Mouse (Mus musculus) liver, embryonic 11.5 days (tissue): ENCODE data around the gene Tti1. TPM values are rescaled to one million over a fixed set of nuclear protein-coding genes. Genes with fewer than 3 reads are reported as not detected.
A peak's percentile ranks its signal among the peaks of the same experiment; 100 is the strongest.

ENCODE experiments used
- ATAC-seq: fragments of 200-750 bp; cut with Nextera tagmentation; replicated peaks from 2 replicates; pipeline ENCODE4 v1.8.0; 2017; ENCODE audit warnings: moderate number of reproducible peaks, mild to moderate bottlenecking, moderate TSS enrichment, moderate library complexity; ENCODE audit not compliant: low FRiP score
- DNase-seq: peaks from one replicate; pipeline ENCODE4 v3.0.0-alpha.2; 2017; ENCODE audit warnings: low spot score
- H3K27ac ChIP-seq: fragments of 300-500 bp; sonication (generic); 2 replicates; pipeline ENCODE4 v1.5.1; 2014; ENCODE audit warnings: mild to moderate bottlenecking, low read depth, low read length, control low read depth
- H3K27me3 ChIP-seq: fragments of 300-500 bp; sonication (generic); replicated peaks from 2 replicates; pipeline ENCODE4 v1.6.1; 2014; ENCODE audit warnings: low read length, mixed read lengths; ENCODE audit not compliant: control insufficient read depth, insufficient read depth
- H3K36me3 ChIP-seq: fragments of 300-500 bp; sonication (generic); 2 replicates; pipeline ENCODE4 v1.6.1; 2014; ENCODE audit warnings: mild to moderate bottlenecking, low read length, moderate library complexity, mixed read lengths; ENCODE audit not compliant: control insufficient read depth, insufficient read depth
- H3K4me1 ChIP-seq: fragments of 300-500 bp; sonication (generic); replicated peaks from 2 replicates; pipeline ENCODE4 v1.6.1; 2014; ENCODE audit warnings: low read length, mixed read lengths; ENCODE audit not compliant: control insufficient read depth, insufficient read depth
- H3K4me2 ChIP-seq: fragments of 300-500 bp; sonication (generic); 2 replicates; pipeline ENCODE4 v1.6.1; 2014; ENCODE audit warnings: mild to moderate bottlenecking, control low read depth, moderate library complexity
- H3K4me3 ChIP-seq: fragments of 300-500 bp; sonication (generic); 2 replicates; pipeline ENCODE4 v1.5.1; 2014; ENCODE audit warnings: low read depth, low read length, control low read depth
- H3K9ac ChIP-seq: fragments of 300-500 bp; sonication (generic); 2 replicates; pipeline ENCODE4 v1.6.1; 2014; ENCODE audit warnings: low read depth, low read length, control low read depth
- H3K9me3 ChIP-seq: fragments of 300-500 bp; sonication (generic); 2 replicates; pipeline ENCODE4 v1.6.1; 2016; ENCODE audit warnings: low read length, inconsistent platforms, mixed read lengths; ENCODE audit not compliant: control insufficient read depth
- WGBS: fragments of 180-500 bp; shearing (Covaris S2); extraction: QIAGEN DNeasy Blood & Tissue Kit; methylation state at CpG from one replicate; pipeline ENCODE4 v1.1.7; 2014; 5-methylcytosine and 5-hydroxymethylcytosine counted together
- polyA plus RNA-seq: library from polyadenylated mRNA; unstranded; fragments of >200 nt; fragmentation: Nextera tagmentation; extraction: Ambion mirVana; gene quantifications from 2 replicates; pipeline ENCODE4 v1.2.1, GENCODE M21; 2014

Tti1 gene
- 30.2 and 34.3 TPM in 2 replicates for polyA plus RNA-seq

DNA sequence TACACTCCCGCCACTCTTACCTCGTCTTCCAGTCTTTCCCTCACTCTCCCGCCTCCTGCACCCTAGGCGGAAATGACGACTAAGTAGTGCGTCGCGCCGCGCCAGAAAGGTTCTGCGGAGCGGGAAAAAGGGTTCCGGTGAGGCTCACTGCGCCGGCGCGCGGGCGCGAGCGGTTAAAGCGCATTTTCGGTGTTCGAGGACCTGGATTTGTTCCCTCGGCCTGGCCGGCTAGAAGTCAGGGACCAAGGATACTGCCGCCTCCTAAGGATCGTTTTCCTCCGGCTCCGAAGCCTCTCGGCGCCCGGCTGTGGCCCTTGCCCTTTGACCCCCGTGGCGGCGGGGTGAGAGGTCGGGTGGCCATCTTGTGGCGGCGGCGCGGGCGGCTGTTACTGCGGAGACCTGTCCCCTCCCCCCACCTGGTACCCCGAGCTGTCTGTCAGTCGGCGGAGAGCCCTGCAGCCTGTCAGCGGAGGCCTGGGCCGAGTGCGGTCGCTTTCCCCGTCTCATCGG is at the start of gene Tti1, which contains the start of gene Rprd1b:
Gene Tti1, minus strand, starts transcription at position 80 of the 510 bp plus-strand sequence.
Gene Rprd1b, plus strand, starts transcription at position 144 of the 510 bp plus-strand sequence.
- H3K9ac ChIP-seq = peak within 1 kb of the TSS; percentile 97
- H3K9me3 ChIP-seq = no peaks in the 10 kb centered on the region
- H3K4me1 ChIP-seq = peaks cover 33% of the 10 kb centered on the region
- peak within 1 kb of the TSS; percentile 81 for H3K4me2 ChIP-seq
- H3K4me3 ChIP-seq = peak within 1 kb of the TSS; percentile 98
- ATAC-seq (peak; percentile 89), DNase-seq (peak; percentile 95)
- no peaks in the 10 kb centered on the region; the same call in 1 of the 2 replicates for H3K36me3 ChIP-seq
- no peaks in the 10 kb centered on the region for H3K27me3 ChIP-seq
- H3K27ac ChIP-seq = peak within 1 kb of the TSS; percentile 93
- WGBS = under 1% methylated on average over 52 of the region's 52 CpGs

DNA sequence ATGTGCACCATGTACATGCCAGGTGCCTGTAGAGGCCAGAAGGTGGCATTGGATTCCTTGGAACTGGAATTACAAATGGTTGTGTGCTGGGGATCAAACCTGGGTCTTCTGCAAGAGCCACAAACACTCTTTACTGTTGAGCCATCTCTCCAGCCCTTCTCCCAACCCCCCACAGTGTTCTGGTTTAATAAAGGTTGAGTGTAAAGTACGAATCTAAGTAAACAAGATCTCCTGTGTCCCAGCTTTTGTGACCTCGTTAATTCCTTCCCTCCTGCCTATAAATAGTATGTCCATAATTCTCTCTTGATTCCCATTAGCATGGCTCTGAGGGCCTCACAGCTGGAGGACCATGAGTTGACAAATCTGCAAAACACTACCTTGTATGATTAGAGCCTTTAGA is 49.7 kb upstream of the Tti1 start:
- 78% methylated on average over 2 of the region's 2 CpGs for WGBS
- ATAC-seq = no peak
- peaks cover 30% of the 10 kb centered on the region for H3K36me3 ChIP-seq

DNA sequence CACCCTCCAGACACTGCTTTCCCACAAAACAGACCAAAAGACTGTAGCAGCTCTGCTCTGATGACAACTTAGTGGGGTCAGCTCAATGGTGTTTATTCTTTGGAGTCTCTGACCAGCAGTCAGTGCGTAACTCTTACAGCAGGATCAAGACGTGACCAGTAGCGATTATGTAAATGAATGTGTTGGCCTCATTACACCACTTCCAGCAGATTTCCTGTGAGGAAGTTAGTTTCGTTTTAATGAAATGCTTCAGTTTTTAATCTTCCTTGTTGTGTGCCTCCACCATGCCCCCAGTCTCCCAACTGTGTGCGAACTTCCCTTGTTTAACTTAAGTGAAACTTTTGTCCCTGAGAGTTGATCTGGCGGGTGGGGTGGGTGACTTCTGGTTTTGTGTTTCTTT is 48.5 kb upstream of the Tti1 start:
- Histone ChIP-seq H3K27ac (no peak overlapping the region), H3K4me1 (0 out of 2 replicates have a peak, but pooled peaks cover 5% of the 10 kb centered on the region), H3K9ac (no peak overlapping the region), H3K36me3 (peaks cover 38% of the 10 kb centered on the region), H3K4me2 (no peak overlapping the region), H3K9me3 (no peaks in the 10 kb centered on the region), H3K4me3 (no peak overlapping the region), H3K27me3 (no peaks in the 10 kb centered on the region)
- DNase-seq = no peak
- no peak for ATAC-seq
- 85% methylated on average over 6 of the region's 6 CpGs for WGBS

More for the DNA sequence above, 49.7 kb upstream of the Tti1 start:
- Histone ChIP-seq H3K4me2 (no peak overlapping the region), H3K9me3 (no peaks in the 10 kb centered on the region), H3K27me3 (no peaks in the 10 kb centered on the region), H3K4me3 (no peak overlapping the region), H3K9ac (no peak overlapping the region), H3K4me1 (0 out of 2 replicates have a peak, but pooled peaks cover 5% of the 10 kb centered on the region), H3K27ac (peak overlapping the region; percentile 23; the same call in 1 of the 2 replicates)
- DNase-seq = no peak

DNA sequence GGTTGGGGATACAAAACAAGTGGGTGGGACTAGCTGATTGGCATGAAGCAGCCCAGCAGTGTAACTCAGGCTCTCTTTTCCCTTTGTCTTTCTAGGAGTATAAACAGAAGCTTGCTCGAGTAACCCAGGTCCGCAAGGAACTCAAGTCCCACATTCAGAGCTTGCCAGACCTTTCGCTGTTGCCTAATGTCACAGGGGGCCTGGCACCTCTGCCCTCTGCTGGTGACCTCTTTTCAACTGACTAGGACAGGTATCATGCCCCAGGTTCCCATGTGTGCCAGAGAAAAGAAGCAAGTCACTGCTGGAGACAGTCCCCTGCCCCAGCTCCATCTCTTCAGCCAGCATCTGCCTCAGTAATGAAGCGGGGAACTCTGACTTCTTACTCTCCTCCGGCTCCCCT is 46.6 kb upstream of the Tti1 start:
- Histone ChIP-seq H3K9ac (no peak overlapping the region), H3K9me3 (no peaks in the 10 kb centered on the region), H3K27ac (no peak overlapping the region), H3K4me2 (no peak overlapping the region), H3K4me3 (no peak overlapping the region), H3K27me3 (no peaks in the 10 kb centered on the region), H3K4me1 (0 out of 2 replicates have a peak, but pooled peaks cover 3% of the 10 kb centered on the region), H3K36me3 (peaks cover 43% of the 10 kb centered on the region)
- no peak for DNase-seq
- 91% methylated on average over 5 of the region's 5 CpGs for WGBS
- ATAC-seq = no peak

DNA sequence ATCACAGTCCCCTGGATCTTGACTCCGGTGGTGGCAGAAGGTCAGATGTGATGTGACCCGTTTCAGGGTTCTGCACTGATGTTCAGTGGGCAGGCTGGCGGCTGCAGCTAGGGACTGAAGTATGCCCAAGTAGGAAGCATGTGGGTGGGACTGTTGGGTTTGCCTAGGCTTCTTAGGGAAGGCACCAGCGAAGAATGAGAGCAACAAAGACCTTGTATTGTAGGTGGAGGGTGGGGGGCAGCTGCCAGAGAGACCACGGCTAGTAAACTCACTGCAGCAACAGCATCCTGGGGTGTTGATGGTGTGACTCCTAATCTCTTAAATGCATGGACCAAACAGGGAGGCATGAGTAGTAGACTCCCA is 43.4 kb upstream of the Tti1 start:
- no peak overlapping the region for H3K27ac ChIP-seq
- peaks cover 40% of the 10 kb centered on the region for H3K36me3 ChIP-seq
- H3K4me2 ChIP-seq = no peak overlapping the region
- H3K27me3 ChIP-seq = no peaks in the 10 kb centered on the region
- no peak overlapping the region for H3K9ac ChIP-seq
- no peaks in the 10 kb centered on the region for H3K9me3 ChIP-seq
- 85% methylated on average over 5 of the region's 5 CpGs for WGBS
- no peak for ATAC-seq
- no peak for DNase-seq
- no peak overlapping the region for H3K4me3 ChIP-seq
- H3K4me1 ChIP-seq = no peaks in the 10 kb centered on the region

DNA sequence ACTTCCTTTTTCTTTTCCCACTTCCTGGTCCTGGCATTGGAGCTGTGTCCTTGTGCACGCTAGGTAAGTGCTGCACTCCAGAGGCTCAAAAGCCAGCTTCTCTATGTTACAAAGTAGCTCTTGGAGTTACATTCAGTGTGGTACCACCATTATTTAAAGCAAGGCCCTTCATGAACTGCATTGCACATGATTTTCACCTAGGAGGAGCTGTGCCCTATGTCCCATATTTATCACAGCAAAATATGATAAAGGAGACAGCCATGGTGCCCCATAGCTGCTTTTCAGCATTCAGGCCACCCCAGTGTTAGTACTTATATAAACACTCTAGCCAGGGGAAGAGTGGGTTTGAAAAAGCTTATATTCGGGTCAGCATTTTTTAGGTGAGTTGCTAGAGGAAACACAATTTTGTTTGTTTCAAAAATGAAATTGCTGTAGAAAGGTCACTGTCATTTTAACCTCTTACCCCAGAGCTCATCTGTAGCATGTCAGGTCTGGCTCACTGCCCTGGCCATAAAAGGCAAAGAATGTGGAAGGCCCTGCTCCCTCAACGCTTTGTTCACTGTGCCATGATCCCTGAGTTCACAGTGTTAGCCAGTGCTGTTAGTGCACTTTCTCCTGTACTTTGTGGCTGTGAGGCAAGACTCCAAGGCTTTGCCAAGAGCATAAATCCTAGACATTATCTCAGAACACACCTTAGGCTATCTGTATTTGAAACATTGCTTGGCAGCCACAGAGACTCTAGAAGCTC is 42.8 kb upstream of the Tti1 start:
- no peak for ATAC-seq
- DNase-seq = no peak
- Histone ChIP-seq H3K4me2 (no peak overlapping the region), H3K27ac (no peak overlapping the region), H3K27me3 (no peaks in the 10 kb centered on the region), H3K4me3 (no peak overlapping the region), H3K9ac (no peak overlapping the region), H3K36me3 (peaks cover 35% of the 10 kb centered on the region), H3K9me3 (no peaks in the 10 kb centered on the region), H3K4me1 (no peaks in the 10 kb centered on the region)
- 75% methylated on average over 3 of the region's 3 CpGs for WGBS

DNA sequence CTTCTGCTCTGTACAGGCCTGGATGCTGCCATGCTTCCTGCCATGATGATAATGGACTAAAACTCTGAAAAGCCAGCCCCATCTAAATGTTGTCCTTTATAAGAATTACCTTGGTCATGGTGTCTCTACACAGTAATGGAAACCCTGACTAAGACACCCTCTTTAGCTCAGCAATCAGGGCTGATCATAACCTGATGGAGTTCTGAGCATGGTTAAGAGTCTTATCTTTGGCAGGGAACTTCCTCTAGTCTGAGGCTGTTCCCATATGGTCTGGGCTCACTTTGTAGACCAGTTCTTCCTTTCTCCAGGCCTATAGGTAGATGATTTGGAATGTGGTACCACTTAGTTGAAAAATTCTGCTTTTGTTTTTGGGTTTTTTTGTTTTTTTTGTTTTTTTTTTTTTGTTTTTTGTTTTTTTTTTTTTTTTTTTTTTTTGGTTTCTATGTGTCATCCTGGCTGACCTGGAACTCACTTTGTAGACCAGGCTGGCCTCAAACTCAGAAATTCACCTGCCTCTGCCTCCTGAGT is 40.3 kb upstream of the Tti1 start:
- Histone ChIP-seq H3K4me3 (no peak overlapping the region), H3K9me3 (no peaks in the 10 kb centered on the region), H3K9ac (no peak overlapping the region), H3K4me2 (no peak overlapping the region), H3K4me1 (no peaks in the 10 kb centered on the region), H3K27me3 (no peaks in the 10 kb centered on the region), H3K36me3 (peaks cover 23% of the 10 kb centered on the region), H3K27ac (no peak overlapping the region)
- DNase-seq = no peak
- no peak for ATAC-seq

DNA sequence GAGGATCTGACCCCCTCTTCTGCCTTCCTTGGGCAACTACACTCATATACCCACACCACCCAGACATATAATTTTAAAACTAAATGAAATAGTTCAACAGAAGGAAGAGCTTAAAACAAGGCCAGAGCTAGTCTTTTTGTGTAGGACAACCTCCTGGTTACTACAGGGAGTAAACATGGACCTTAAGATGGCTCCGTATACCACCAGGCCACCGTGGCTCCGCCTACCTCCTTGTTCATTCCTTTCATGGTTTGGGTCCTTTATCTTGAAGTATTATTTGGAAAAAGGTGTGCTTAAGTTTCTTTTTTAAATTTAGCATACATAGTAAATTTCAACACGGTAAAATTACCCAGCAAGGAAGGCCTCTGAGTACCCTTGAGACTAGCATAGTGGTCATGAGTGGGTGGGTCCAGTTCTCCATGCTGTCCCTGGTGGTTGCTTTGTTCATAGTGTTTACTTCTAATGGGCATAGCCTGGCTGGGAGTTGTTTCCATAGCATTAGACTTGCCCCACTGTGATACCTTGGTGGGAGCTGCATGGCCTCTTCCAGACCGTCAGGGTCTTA is 39.1 kb upstream of the Tti1 start:
- ATAC-seq = no peak
- Histone ChIP-seq H3K9me3 (no peaks in the 10 kb centered on the region), H3K36me3 (peaks cover 22% of the 10 kb centered on the region), H3K4me2 (no peak overlapping the region), H3K27ac (no peak overlapping the region), H3K27me3 (no peaks in the 10 kb centered on the region), H3K4me3 (no peak overlapping the region), H3K9ac (no peak overlapping the region), H3K4me1 (no peaks in the 10 kb centered on the region)
- 96% methylated on average over 5 of the region's 5 CpGs for WGBS
- DNase-seq = no peak
